Mouse (Mus musculus) ES-E14 (cell line): ENCODE data around the gene Tubb1. TPM values are rescaled to one million over a fixed set of nuclear protein-coding genes. Genes with fewer than 3 reads are reported as not detected.

Source experiments
- DNase-seq: peaks from one replicate; pipeline ENCODE4 v3.0.0-alpha.2; 2013; ENCODE audit warnings: low read depth, low spot score
- H3K27ac ChIP-seq: 2 replicates; pipeline ENCODE4 v1.5.1; 2012; ENCODE audit warnings: low read depth, mild to moderate bottlenecking, low read length, moderate library complexity, mixed read lengths; ENCODE audit not compliant: poor library complexity, insufficient read depth, severe bottlenecking
- H3K36me3 ChIP-seq: 2 replicates; pipeline ENCODE4 v1.6.1; 2012; ENCODE audit warnings: mild to moderate bottlenecking, low read length, moderate library complexity, mixed read lengths; ENCODE audit not compliant: control insufficient read depth, poor library complexity, insufficient read depth, severe bottlenecking
- H3K4me1 ChIP-seq, 2 experiments: fragments of 150-350 bp in 1 of 2; sonication (generic) in 1 of 2; 2 replicates each; pipeline ENCODE4 v1.6.1; 2012; ENCODE audit warnings: low read length in 2 of 2, mild to moderate bottlenecking in 1 of 2, mixed read lengths in 1 of 2; ENCODE audit not compliant: control insufficient read depth in 2 of 2, insufficient read depth in 2 of 2, poor library complexity in 1 of 2
- H3K4me3 ChIP-seq, 2 experiments: fragments of 150-350 bp in 1 of 2; sonication (generic) in 1 of 2; 2 replicates each; pipeline ENCODE4 v1.5.1; 2012; ENCODE audit warnings: low read length in 2 of 2, low read depth in 1 of 2, mild to moderate bottlenecking in 1 of 2, mixed read lengths in 1 of 2; ENCODE audit not compliant: insufficient read depth in 1 of 2, poor library complexity in 1 of 2, severe bottlenecking in 1 of 2
- H3K9ac ChIP-seq: 2 replicates; pipeline ENCODE4 v1.6.1; 2012; ENCODE audit warnings: low read depth, mild to moderate bottlenecking, low read length, mixed read lengths; ENCODE audit not compliant: poor library complexity, insufficient read depth, severe bottlenecking
- H3K9me3 ChIP-seq: fragments of 150-350 bp; sonication (generic); 2 replicates; pipeline ENCODE4 v1.6.1; 2012; ENCODE audit warnings: low read depth, mild to moderate bottlenecking, low read length; ENCODE audit not compliant: control insufficient read depth, insufficient read depth
- CHD2 ChIP-seq: IDR thresholded peaks from 2 replicates; pipeline ENCODE4 v1.6.1; 2014; ENCODE audit warnings: mild to moderate bottlenecking, low read depth, low read length, inconsistent platforms
- HCFC1 ChIP-seq: IDR thresholded peaks from 2 replicates; pipeline ENCODE4 v1.6.1; 2012; ENCODE audit warnings: low read length, inconsistent platforms, borderline replicate concordance; ENCODE audit not compliant: insufficient read depth
- MAFK ChIP-seq: IDR thresholded peaks from 2 replicates; pipeline ENCODE4 v1.6.1; 2014; ENCODE audit warnings: mild to moderate bottlenecking, low read depth, low read length, inconsistent platforms; ENCODE audit not compliant: insufficient read depth
- ZC3H11A ChIP-seq: IDR thresholded peaks from 2 replicates; pipeline ENCODE4 v1.6.1; 2012; ENCODE audit warnings: low read depth, mild to moderate bottlenecking, inconsistent platforms, low read length, borderline replicate concordance
- ZNF384 ChIP-seq: IDR thresholded peaks from 2 replicates; pipeline ENCODE4 v1.6.1; 2012; ENCODE audit warnings: low read depth, low read length, inconsistent platforms
- in situ Hi-C, 2 experiments: fragments of 600-800 bp; cut with MboI; formaldehyde crosslinking; loops; one replicate each; pipeline ENCODE4 v1.15.1; 2025; ENCODE audit warnings: low sequenced_read_pairs in 2 of 2, inconsistent platforms in 1 of 2; ENCODE audit not compliant: unreplicated experiment in 2 of 2
- total RNA-seq: library from RNA; depleted of rRNA; stranded (reverse); fragments of 300-350 nt; gene quantifications from 2 replicates; pipeline ENCODE4 v1.2.3, GENCODE M21; 2012

Gene Tubb1
- total RNA-seq, 1 experiment: 0.18 TPM

GRCm38 (mm10) chr2:174444359-174444758, 6.1 kb upstream of the Tubb1 start:
- H3K27ac ChIP-seq: no peak overlapping the region
- no peaks in the 10 kb centered on the region for H3K9me3 ChIP-seq
- H3K4me1 ChIP-seq: peaks cover 0 to 3% of the 10 kb centered on the region in 2 experiments; a peak in 1 of 4 replicates
- in situ Hi-C loops: no loop called here
- no peak for DNase-seq
- no peak overlapping the region for H3K9ac ChIP-seq
- no peak overlapping the region for H3K4me3 ChIP-seq
- no peaks in the 10 kb centered on the region for H3K36me3 ChIP-seq
- TF ChIP-seq ZC3H11A (no peak), ZNF384 (no peak), CHD2 (no peak), HCFC1 (no peak), MAFK (no peak)

- DNase-seq: no peak
- Histone ChIP-seq H3K27ac (no peak overlapping the region), H3K36me3 (no peaks in the 10 kb centered on the region), H3K4me3 (no peak overlapping the region), H3K4me1 (no peaks in the 10 kb centered on the region), H3K9ac (no peak overlapping the region), H3K9me3 (no peaks in the 10 kb centered on the region)
- no peak for TF ChIP-seq HCFC1
- no peak for TF ChIP-seq CHD2
- no peak for TF ChIP-seq ZC3H11A
- 0 out of 2 replicates have a peak, but pooled peaks have one; percentile 4 for TF ChIP-seq ZNF384
- no peak for TF ChIP-seq MAFK
- in situ Hi-C loops: no loop called here
Measured at GRCm38 (mm10) chr2:174445018-174445417, 5.5 kb upstream of the Tubb1 start.

- no peak overlapping the region for H3K9ac ChIP-seq
- DNase-seq: no peak
- H3K36me3 ChIP-seq: no peaks in the 10 kb centered on the region
- TF ChIP-seq CHD2 (no peak), ZC3H11A (no peak), ZNF384 (no peak), MAFK (no peak), HCFC1 (no peak)
- H3K4me1 ChIP-seq: no peaks in the 10 kb centered on the region
- no peak overlapping the region for H3K4me3 ChIP-seq
- no peaks in the 10 kb centered on the region for H3K9me3 ChIP-seq
- in situ Hi-C loops: no loop called here
- H3K27ac ChIP-seq: no peak overlapping the region
Measured at GRCm38 (mm10) chr2:174446492-174446891, 4.0 kb upstream of the Tubb1 start.

- in situ Hi-C loops: no loop called here
- H3K36me3 ChIP-seq: no peaks in the 10 kb centered on the region
- no peak overlapping the region for H3K4me3 ChIP-seq
- H3K9me3 ChIP-seq: no peaks in the 10 kb centered on the region
- no peak overlapping the region for H3K9ac ChIP-seq
- no peak overlapping the region for H3K27ac ChIP-seq
- no peak for TF ChIP-seq MAFK
- TF ChIP-seq ZC3H11A: no peak
- no peak for TF ChIP-seq ZNF384
- TF ChIP-seq HCFC1: no peak
- H3K4me1 ChIP-seq: no peaks in the 10 kb centered on the region
- DNase-seq: no peak
Measured at GRCm38 (mm10) chr2:174446905-174447304, 3.6 kb upstream of the Tubb1 start.

GRCm38 (mm10) chr2:174448405-174448804, 2.1 kb upstream of the Tubb1 start:
- H3K36me3 ChIP-seq: no peaks in the 10 kb centered on the region
- no peak overlapping the region for H3K4me3 ChIP-seq
- no peaks in the 10 kb centered on the region for H3K4me1 ChIP-seq
- H3K27ac ChIP-seq: no peak overlapping the region
- in situ Hi-C loops: no loop called here
- TF ChIP-seq ZC3H11A (no peak), HCFC1 (no peak), ZNF384 (no peak), CHD2 (no peak), MAFK (no peak)
- no peaks in the 10 kb centered on the region for H3K9me3 ChIP-seq
- DNase-seq: no peak
- no peak overlapping the region for H3K9ac ChIP-seq
